Mouse (Mus musculus) hindlimb bud, embryonic 11.5 days (tissue): ENCODE results near the gene Wnk2.

Experiments used
- DNase-seq: peaks from one replicate; pipeline ENCODE4 v3.0.0-alpha.2; 2012; ENCODE audit warnings: low read depth, low spot score; ENCODE audit errors: extremely low spot score

The Wnk2 gene

GRCm38 (mm10) chr13:49178839-49179585 lies 31.2 kb upstream of the Wnk2 start:
- no peak for DNase-seq

DNA sequence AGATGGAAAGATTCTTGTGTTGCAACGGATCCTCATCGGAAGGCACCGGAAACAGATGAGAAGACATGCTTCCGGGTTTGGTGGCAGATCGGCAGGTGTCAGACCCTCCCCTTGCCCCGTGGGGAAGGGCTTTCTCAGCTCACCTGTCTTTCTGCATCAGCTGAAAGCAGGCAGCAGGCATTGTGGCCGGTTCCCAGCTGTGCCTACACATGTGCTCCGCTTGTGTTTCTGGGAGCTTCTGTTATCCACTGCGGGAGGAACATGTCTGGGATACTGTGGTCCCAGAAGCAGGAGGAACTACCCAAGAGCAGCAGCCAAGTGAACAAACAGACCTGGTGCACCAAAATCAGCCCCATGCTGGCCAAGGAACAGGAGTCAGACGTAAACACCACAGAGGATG lies 27.7 kb upstream of the Wnk2 start:
- DNase-seq = no peak

- DNase-seq = peak; percentile 74
Observed at GRCm38 (mm10) chr13:49172971-49173596, 25.3 kb upstream of the Wnk2 start.

GRCm38 (mm10) chr13:49172335-49172734 lies 24.5 kb upstream of the Wnk2 start:
- no peak for DNase-seq

DNA sequence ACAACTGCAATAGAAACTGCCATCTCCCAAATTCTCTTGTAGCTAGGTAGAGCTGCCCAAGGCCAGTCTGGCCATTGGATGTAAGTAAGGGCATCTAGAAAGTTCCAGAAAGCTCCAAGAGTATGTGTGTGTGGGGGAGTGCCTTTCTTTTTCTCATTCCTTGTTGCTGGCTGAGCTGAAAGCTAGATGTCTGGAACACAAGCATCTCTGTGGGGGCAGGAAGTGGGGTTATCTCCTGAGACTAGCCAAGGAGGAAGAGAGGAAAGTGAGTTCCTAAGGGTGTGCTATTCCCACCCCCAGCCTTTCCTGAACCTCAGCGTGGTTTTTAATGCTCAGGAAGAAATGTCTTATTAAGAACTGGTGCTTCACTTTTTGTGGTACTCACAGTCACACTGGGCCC lies 23.9 kb upstream of the Wnk2 start:
- no peak for DNase-seq

GRCm38 (mm10) chr13:49170623-49171022 lies 22.8 kb upstream of the Wnk2 start:
- no peak for DNase-seq

DNA sequence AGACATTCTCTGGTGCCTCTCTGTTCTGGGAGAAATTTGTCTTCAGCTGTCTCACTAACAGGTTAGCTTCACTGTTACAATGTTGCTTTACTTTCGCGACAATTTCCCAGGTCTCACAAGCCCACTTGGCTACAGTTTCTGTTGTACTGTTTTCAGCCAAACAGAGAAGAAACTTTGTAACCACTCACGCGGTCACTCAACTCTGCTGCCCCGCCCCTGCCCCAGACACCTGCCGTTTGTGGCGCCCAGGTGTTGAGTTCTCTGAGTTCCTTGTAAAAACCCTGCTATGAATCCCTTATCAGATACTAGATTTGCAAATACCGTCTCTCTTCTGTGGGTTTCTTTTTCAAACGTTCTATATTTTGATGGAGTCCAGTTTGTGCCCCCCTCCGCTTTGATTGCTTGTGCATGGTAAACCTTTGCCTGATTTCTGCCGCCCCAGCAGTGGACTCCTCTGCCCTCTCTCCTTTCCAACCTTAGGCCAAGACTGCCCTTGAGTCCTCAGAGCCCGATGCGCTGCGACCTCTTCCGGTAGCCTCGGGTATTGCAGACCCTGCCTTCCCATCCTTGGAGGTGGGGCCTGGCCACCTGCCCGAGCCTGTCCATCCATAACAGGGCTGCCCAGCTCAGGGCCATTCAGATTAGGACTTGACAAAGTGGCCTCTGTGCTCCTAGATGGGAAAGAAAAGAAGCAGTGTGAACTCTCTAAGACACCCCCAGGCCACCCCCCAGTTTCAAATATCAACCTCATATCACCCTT lies 21.8 kb upstream of the Wnk2 start:
- no peak for DNase-seq

GRCm38 (mm10) chr13:49167081-49167480 lies 19.3 kb upstream of the Wnk2 start:
- no peak for DNase-seq

DNA sequence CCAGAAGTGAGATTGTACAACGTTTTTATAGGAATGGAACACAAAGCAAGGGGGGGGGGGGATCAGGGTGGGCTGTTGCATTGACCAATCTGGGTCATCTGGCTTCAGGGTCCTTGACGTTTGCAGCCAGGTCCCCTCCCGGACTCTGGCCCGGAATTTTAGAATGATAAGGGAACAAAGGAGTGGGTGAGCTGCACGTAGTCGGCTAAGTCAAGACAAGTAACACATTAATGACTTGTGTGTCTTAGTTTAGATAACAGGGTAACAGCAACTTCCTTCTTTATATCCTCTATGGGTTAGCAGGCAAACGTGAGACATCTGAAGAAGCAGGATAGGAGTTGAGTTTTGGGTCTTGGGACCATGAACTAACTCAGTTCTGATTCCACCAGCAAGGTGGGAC lies 15.8 kb upstream of the Wnk2 start:
- DNase-seq = no peak

DNA sequence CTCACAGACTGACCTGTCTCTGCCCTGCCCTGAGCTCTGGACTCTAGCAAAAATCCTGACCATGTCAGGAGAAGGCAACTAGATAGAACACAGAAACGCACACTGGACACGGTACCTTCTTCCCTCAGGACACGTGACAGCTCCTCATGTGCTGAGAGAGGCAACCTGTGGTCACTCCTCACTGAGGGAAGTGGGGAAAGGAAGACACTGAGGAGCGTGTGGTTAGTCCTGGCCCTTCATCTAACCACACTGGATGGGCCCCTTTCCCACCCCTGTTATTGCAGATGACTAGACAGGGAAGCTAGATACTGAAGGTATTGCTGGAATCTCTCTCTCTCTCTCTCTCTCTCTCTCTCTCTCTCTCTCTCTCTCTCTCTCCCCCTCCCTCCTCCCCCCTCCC lies 14.9 kb upstream of the Wnk2 start:
- DNase-seq = no peak

GRCm38 (mm10) chr13:49161236-49161635 lies 13.4 kb upstream of the Wnk2 start:
- DNase-seq = no peak

DNA sequence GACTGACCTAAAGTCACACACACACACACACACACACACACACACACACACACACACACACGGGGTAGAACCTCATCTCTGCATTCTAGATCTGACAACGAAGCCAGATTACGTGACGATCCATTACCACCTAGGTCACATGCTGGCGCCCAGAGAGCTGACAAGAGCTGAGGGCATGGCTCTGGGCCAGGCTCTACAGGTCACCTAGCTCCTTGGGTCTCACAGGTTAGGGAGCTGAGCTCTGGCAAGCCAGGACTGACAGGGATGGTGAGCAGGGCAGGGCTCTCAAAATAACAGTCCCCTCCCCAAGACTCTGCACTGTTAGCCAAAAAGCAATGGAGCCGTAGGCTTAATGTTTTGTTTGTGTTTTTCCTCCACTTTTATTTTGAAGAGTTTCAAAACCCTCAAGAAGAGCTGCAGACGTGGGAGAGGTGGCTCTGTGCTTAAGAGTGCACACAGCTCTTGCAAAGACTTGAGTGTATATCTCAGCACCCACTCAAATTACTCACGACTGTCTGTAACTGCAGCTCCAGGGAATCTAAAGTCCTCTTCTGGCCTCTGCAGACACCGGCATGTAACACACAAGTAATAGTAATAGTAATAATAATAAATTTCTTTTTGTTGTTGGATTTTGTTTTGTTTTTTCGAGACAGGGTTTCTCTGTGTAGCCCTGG lies 10.4 kb upstream of the Wnk2 start:
- DNase-seq = no peak

- DNase-seq = no peak
Observed at GRCm38 (mm10) chr13:49156645-49157044, 8.8 kb upstream of the Wnk2 start.

GRCm38 (mm10) chr13:49154621-49155020 lies 6.8 kb upstream of the Wnk2 start:
- DNase-seq = no peak

GRCm38 (mm10) chr13:49154028-49154427 lies 6.2 kb upstream of the Wnk2 start:
- no peak for DNase-seq

DNA sequence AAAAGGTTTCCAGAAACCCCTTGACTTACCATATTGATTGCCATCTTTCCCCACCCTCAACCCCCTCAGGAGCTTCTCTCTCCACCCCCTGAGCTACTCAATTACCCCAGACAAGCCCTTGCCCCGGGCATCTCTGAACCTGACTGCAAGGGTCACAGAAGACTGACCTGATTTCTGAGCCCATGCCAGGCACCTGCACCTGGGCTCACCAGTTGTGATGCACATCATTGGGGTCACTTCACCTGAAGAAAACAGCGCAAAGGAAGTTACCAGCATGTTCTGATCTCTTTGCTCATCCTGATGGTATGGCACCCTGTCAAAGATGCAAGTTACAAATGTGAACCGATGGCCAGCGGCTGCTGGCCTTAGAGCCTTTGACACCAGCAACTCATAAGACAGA lies 873 bp upstream of the Wnk2 start:
- DNase-seq = no peak

DNA sequence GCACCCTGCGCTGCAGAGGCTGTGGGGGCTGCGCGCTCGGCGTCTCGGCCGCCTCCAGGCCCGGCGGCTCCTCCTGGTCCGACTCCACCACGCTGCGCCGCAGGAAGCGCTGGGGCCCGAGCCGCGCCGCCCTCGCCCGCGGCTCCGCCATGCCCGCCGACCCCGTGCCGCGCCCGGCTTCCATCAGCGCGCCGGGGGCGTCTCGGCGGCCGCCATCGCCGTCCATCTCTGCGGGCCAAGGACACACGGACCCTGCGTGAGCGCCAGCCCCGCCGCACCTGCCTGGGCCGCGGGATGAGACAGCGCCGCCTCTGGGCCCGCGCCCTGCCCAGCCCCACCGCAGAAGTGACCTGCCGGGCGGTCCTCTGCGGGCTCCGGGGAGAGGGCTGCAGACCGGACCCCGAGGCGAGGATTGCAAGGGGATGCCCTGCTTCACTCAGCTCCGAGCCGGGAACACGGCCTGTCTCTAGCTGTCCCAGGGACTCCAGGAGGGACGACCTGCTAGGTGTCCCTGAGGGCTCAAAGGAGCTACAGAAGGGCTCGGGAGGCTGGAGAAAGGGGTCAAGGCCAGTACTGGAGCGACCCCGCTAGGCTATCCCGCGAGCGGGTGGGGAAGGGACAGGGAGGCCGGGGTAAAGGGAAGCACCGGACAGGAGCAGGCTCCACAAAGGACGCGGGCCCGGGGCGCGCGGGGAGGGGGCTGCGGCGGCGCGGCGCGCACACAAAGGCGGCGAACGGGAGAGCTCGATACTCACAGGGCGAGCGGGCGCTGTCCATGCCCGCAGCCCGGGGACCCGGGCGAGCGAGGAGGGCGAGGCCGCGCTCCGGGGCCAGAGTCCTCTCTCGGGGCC lies 582 bp downstream of the Wnk2 start:
- no peak for DNase-seq

- no peak for DNase-seq
Observed at GRCm38 (mm10) chr13:49146698-49147006, 1.2 kb downstream of the Wnk2 start.

- DNase-seq = no peak
Observed at GRCm38 (mm10) chr13:49146040-49146697, 1.6 kb downstream of the Wnk2 start.

- DNase-seq = no peak
Observed at GRCm38 (mm10) chr13:49145396-49145795, 2.4 kb downstream of the Wnk2 start.
